Mouse (Mus musculus) left cerebral cortex, adult 2 months (tissue): ENCODE results near the gene Dnah5. TPM values are rescaled to one million over a fixed set of nuclear protein-coding genes. Genes with fewer than 3 reads are reported as not detected.
"Not testable (repeated sequence)": the region's sequence is repeated elsewhere in the genome, so short reads cannot be mapped to it uniquely, and the experiment has no call there.

Source experiments
- DNase-seq, 2 experiments: peaks; one replicate each; pipeline ENCODE4 v3.0.0; 2021 to 2022; ENCODE audit warnings: low spot score in 2 of 2, mixed read lengths in 1 of 2; ENCODE audit errors: extremely low spot score in 1 of 2
- H3K27ac ChIP-seq: fragments of 200-600 bp; 2 replicates; pipeline ENCODE4 v1.8.1; 2022
- H3K4me3 ChIP-seq: fragments of 200-600 bp; 2 replicates; pipeline ENCODE4 v1.8.1; 2022
- CTCF ChIP-seq: fragments of 200-600 bp; IDR thresholded peaks from 2 replicates; pipeline ENCODE4 v1.8.1; 2022; ENCODE audit warnings: antibody characterized with exemption, mild to moderate bottlenecking, moderate library complexity
- intact Hi-C: fragments of 180-260 bp; cut with DNase I; formaldehyde crosslinking; loops from one replicate; pipeline ENCODE4 v1.15.1; 2025
- total RNA-seq, 2 experiments: library from RNA; stranded (reverse); gene quantifications; 2 replicates each; pipeline ENCODE4 v1.2.3; 2021

The Dnah5 gene
- total RNA-seq, 2 experiments from 2014 or later, result 2.8 to 3.6 TPM

GRCm38 (mm10) chr15:28395481-28395880, 191.9 kb downstream of the Dnah5 start:
- intact Hi-C loops, result no loop called here
- no peak overlapping the region for H3K4me3 ChIP-seq
- DNase-seq, result no peak
- no peak overlapping the region for H3K27ac ChIP-seq
- no peak for TF ChIP-seq CTCF

GRCm38 (mm10) chr15:28398472-28398871, 194.9 kb downstream of the Dnah5 start:
- no peak for DNase-seq
- H3K4me3 ChIP-seq, result no peak overlapping the region
- TF ChIP-seq CTCF, result no peak
- no peak overlapping the region for H3K27ac ChIP-seq
- intact Hi-C loops, result no loop called here

- intact Hi-C loops, result no loop called here
- no peak for TF ChIP-seq CTCF
- no peak for DNase-seq
- Histone ChIP-seq H3K27ac (no peak overlapping the region), H3K4me3 (no peak overlapping the region)
These were observed 195.7 kb downstream of the Dnah5 start for GRCm38 (mm10) chr15:28399258-28399657.

GRCm38 (mm10) chr15:28404630-28405029, 201.1 kb downstream of the Dnah5 start:
- no peak for TF ChIP-seq CTCF
- intact Hi-C loops, result no loop called here
- DNase-seq, result no peak
- H3K4me3 ChIP-seq, result no peak overlapping the region
- H3K27ac ChIP-seq, result no peak overlapping the region

GRCm38 (mm10) chr15:28405136-28405535, 201.6 kb downstream of the Dnah5 start:
- Histone ChIP-seq H3K4me3 (no peak overlapping the region), H3K27ac (no peak overlapping the region)
- intact Hi-C loops, result no loop called here
- no peak for DNase-seq
- no peak for TF ChIP-seq CTCF

GRCm38 (mm10) chr15:28439702-28440101, 236.2 kb downstream of the Dnah5 start:
- TF ChIP-seq CTCF, result no peak
- DNase-seq, result no peak
- no peak overlapping the region for H3K4me3 ChIP-seq
- H3K27ac ChIP-seq, result no peak overlapping the region
- intact Hi-C loops, result no loop called here

- Histone ChIP-seq H3K27ac (no peak overlapping the region), H3K4me3 (no peak overlapping the region)
- intact Hi-C loops, result no loop called here
- no peak for TF ChIP-seq CTCF
- DNase-seq, result no peak
These were observed 240.9 kb downstream of the Dnah5 start for GRCm38 (mm10) chr15:28444494-28444893.

- H3K4me3 ChIP-seq, H3K27ac ChIP-seq, intact Hi-C loops, DNase-seq: not testable (repeated sequence)
These were observed 257.7 kb downstream of the Dnah5 start for GRCm38 (mm10) chr15:28461091-28461778.

- no peak for TF ChIP-seq CTCF
- no peak overlapping the region for H3K27ac ChIP-seq
- intact Hi-C loops, result no loop called here
- no peak for DNase-seq
- H3K4me3 ChIP-seq, result no peak overlapping the region
These were observed 263.2 kb downstream of the Dnah5 start for GRCm38 (mm10) chr15:28466591-28467247.

GRCm38 (mm10) chr15:28473749-28474390, 270.3 kb downstream of the Dnah5 start:
- Histone ChIP-seq H3K27ac (no peak overlapping the region), H3K4me3 (no peak overlapping the region)
- intact Hi-C loops, result no loop called here
- no peak for DNase-seq
- TF ChIP-seq CTCF, result no peak

- intact Hi-C loops, result no loop called here
- H3K4me3 ChIP-seq, result no peak overlapping the region
- no peak; the same call in 1 of the 2 replicates for TF ChIP-seq CTCF
- no peak for DNase-seq
- no peak overlapping the region for H3K27ac ChIP-seq
These were observed 299.3 kb downstream of the Dnah5 start for GRCm38 (mm10) chr15:28502820-28503219.

- Histone ChIP-seq H3K4me3 (no peak overlapping the region), H3K27ac (no peak overlapping the region)
- no peak for TF ChIP-seq CTCF
- intact Hi-C loops, result no loop called here
- no peak for DNase-seq
These were observed 311.6 kb downstream of the Dnah5 start for GRCm38 (mm10) chr15:28515176-28515575.

Other genes with a start within 250 kb of the Dnah5 start
- gene Trio, start 177.9 kb upstream of the Dnah5 start, total RNA-seq, result 100 to 1,000 TPM; 252 to 279 TPM